Mouse (Mus musculus): Measurements from ENCODE around the gene Dbndd1. TPM values are rescaled to one million over a fixed set of nuclear protein-coding genes. Genes with fewer than 3 reads are reported as not detected.
"Not testable (repeated sequence)": the region's sequence is repeated elsewhere in the genome, so short reads cannot be mapped to it uniquely, and the experiment has no call there.

Gene Dbndd1
- polyA plus RNA-seq, 1 experiment from 2014 or later: 61.1 TPM

DNA sequence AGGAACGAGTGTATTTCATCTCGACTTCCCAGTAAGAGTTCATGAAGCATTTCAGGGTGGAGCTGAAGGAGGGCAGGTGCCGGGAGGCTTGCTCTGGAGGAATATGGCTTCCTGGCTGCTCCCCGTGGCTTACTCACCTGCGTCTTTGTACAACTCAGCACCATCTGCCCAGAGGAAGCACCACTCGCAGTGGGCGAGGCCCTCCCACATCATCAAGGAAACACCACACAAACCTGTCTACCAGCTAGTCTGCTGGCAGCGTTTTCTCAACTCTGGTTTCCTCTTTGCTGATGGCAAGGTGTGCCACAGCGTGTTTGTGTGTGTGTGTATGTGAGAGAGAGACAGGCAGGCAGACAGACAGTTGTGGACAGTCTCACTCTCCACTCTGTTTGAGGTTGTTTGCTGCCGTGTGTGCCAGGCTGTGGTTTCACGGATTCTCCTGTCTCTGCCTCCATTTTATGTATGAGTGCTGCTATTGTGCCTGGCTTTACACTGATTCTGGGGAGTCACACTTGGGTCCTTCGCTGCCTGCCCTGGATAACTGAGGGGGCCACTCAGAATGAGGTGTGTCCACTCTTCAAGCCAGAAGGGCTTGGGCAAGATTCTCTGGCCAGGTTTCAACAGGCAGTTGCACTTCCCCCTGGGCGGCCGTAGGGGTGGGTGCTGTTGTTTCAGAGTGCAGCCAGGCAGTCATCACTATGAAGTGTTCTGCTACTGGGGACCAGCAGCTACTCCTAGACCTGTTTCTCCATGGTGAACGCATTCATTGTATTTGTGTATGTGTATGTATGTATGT lies 23.8 kb downstream of the Dbndd1 start:
- Histone ChIP-seq H3K4me1 (no peaks in the 10 kb centered on the region), H3K27ac (no peak overlapping the region), H3K27me3 (no peaks in the 10 kb centered on the region), H3K9me3 (replicated peaks) (no peaks in the 10 kb centered on the region), H3K4me3 (no peak overlapping the region), H3K36me3 (ENCODE audit: poor library complexity, severe bottlenecking) (peaks cover 96% of the 10 kb centered on the region), H3K4me2 (no peak overlapping the region), H3K9ac (no peak overlapping the region)
- no peak for ATAC-seq
- 92% methylated on average over 15 of the region's 15 CpGs for WGBS

GRCm38 (mm10) chr8:123482627-123483026 lies 32.6 kb downstream of the Dbndd1 start:
- no peak for ATAC-seq
- Histone ChIP-seq H3K4me2 (no peak overlapping the region), H3K27ac (no peak overlapping the region), H3K27me3 (no peaks in the 10 kb centered on the region), H3K36me3 (ENCODE audit: poor library complexity, severe bottlenecking) (peaks cover 72% of the 10 kb centered on the region), H3K9ac (no peak overlapping the region), H3K9me3 (replicated peaks) (no peaks in the 10 kb centered on the region), H3K4me1 (peaks cover 10% of the 10 kb centered on the region), H3K4me3 (no peak overlapping the region)
- 83% methylated on average over 7 of the region's 7 CpGs for WGBS

- H3K27ac ChIP-seq: peak overlapping the region; percentile 88
- no peaks in the 10 kb centered on the region for H3K9me3 ChIP-seq (replicated peaks)
- H3K27me3 ChIP-seq: no peaks in the 10 kb centered on the region
- H3K4me3 ChIP-seq: peak overlapping the region; percentile 72
- no peak; the same call in 1 of the 2 replicates for ATAC-seq
- H3K36me3 ChIP-seq (ENCODE audit: poor library complexity, severe bottlenecking): peaks cover 33% of the 10 kb centered on the region
- 37% methylated on average over 16 of the region's 16 CpGs for WGBS
- H3K4me2 ChIP-seq: peak overlapping the region; percentile 82
- peaks cover 18% of the 10 kb centered on the region for H3K4me1 ChIP-seq
- peak overlapping the region; percentile 85 for H3K9ac ChIP-seq
Observed at GRCm38 (mm10) chr8:123478456-123479218, 36.6 kb downstream of the Dbndd1 start.

DNA sequence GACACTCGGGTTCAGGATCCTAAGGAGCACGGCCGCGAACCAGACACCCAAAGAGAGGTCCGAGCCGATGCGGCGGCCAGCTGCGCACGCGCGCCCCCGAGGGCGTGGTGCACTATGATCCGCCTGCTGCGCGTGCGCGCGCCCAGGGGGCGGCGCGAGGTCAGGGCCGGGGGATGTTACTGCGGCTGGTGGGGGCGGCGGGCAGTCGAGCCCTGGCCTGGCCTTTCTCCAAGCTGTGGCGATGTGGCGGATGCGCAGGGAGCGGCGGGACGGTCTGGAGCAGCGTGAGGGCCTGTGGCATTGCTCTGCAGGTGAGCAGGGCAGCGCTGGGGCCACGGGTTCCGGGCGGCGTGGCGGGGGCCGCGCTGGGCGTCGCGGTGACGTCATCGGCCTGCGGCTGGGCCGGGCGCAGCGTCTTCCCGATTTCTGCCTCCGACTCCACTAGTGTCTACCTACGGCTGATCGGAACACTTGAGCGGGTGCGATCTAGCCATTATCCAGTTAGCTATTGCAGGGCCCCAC lies 37.5 kb downstream of the Dbndd1 start, which contains the start of gene Afg3l1:
TSS of gene Afg3l1 (plus strand) at position 167 of the 522 bp plus-strand sequence.
- H3K27ac ChIP-seq: peak within 1 kb of the TSS; percentile 88
- H3K4me1 ChIP-seq: peaks cover 18% of the 10 kb centered on the region
- peaks cover 27% of the 10 kb centered on the region for H3K36me3 ChIP-seq (ENCODE audit: poor library complexity, severe bottlenecking)
- peak within 1 kb of the TSS; percentile 85 for H3K9ac ChIP-seq
- H3K4me2 ChIP-seq: peak within 1 kb of the TSS; percentile 82
- no peaks in the 10 kb centered on the region for H3K9me3 ChIP-seq (replicated peaks)
- under 1% methylated on average over 58 of the region's 58 CpGs for WGBS
- ATAC-seq: peak; percentile 92
- peak within 1 kb of the TSS; percentile 72 for H3K4me3 ChIP-seq
- no peaks in the 10 kb centered on the region for H3K27me3 ChIP-seq

DNA sequence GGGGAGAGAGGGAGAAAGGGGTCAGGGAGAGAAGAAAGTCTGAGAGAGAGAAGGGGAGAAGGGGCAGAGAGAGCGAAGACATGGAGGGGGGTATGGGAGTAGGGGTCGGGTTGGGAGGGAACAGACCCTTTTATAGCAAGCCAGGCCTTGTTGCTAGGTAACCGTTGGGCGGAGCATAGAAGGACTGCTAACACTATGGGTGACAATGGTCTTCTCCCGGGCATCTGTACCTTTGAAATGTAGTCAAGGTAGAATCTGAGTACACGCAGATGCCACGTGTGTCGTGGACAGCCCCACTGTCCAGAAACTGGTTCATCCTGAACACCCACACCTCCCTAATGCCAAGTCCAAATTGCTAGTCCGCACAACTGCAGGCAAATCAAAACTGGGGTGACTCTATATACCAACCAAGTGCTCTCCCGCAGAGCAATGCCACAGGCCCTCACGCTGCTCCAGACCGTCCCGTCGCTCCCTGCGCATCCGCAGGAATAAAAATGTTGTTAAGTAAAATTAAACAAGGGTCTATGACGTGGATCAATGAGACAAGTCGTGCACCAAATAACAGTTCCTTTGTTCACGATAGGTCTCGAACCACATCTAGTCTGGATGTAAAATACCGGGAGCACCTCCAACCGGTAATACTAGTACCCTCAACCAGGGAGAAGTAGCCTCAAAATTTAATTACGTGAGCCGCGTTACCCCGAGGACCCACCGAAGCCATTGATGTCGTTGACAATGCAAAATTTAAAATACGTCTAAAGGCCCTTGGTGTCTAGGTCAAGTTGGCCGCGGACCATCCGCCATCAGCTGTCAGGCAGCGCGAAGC lies 38.1 kb downstream of the Dbndd1 start:
- peaks cover 20% of the 10 kb centered on the region for H3K36me3 ChIP-seq (ENCODE audit: poor library complexity, severe bottlenecking)
- H3K27ac ChIP-seq: peak overlapping the region; percentile 88
- peak; percentile 55 for ATAC-seq
- no peaks in the 10 kb centered on the region for H3K9me3 ChIP-seq (replicated peaks)
- H3K4me3 ChIP-seq: peak overlapping the region; percentile 72
- no peaks in the 10 kb centered on the region for H3K27me3 ChIP-seq
- peaks cover 18% of the 10 kb centered on the region for H3K4me1 ChIP-seq
- H3K9ac ChIP-seq: peak overlapping the region; percentile 85
- peak overlapping the region; percentile 82 for H3K4me2 ChIP-seq
- 8% methylated on average over 34 of the region's 34 CpGs for WGBS

DNA sequence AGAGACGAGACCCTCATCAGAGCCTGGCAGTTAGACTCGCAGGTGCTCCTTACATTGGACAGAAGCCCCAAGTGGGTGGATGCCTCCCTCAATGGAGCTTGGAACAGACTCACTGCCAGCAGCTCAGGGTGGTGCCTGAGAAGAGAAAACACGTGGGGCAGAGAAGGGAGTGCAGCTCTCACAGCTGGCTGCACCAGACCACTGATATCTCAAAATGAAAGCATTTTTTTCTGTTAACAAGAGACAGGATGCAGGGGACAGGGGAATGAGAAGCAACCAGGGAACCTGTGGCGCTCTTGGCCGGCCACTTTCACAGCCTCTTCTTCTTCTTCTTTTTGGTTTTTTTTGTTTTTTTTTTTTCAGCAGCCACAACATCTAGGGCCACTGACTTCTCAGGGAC lies 40.7 kb downstream of the Dbndd1 start:
- WGBS: 68% methylated on average over 5 of the region's 5 CpGs
- ATAC-seq; H3K4me3 ChIP-seq; H3K27ac ChIP-seq; H3K36me3 ChIP-seq (ENCODE audit: poor library complexity, severe bottlenecking); H3K27me3 ChIP-seq; H3K4me2 ChIP-seq; H3K9ac ChIP-seq; H3K9me3 ChIP-seq (replicated peaks): not testable (repeated sequence)
- peaks cover 18% of the 10 kb centered on the region for H3K4me1 ChIP-seq

DNA sequence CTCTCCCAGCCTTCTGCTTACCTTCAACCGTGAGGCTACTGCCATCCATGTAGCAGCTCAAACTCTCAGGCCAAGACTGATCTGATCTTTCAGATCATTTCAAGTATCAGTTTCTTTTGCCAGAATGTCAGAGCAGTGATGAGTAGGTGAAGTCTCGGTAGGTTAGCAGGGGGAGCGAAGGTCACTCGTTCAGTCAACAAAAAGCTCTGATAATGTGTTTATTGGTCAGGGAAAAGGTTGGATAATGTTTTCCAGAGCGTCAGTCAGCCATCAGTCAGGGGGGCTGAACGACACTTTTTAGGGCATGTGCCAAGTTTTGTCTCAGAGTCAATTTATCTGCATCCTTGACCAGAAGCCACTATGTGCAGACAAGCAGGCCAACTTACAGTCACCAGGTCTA lies 42.3 kb downstream of the Dbndd1 start:
- not testable (repeated sequence) for H3K9me3 ChIP-seq (replicated peaks); H3K4me2 ChIP-seq; H3K27me3 ChIP-seq; H3K9ac ChIP-seq; H3K4me1 ChIP-seq; ATAC-seq; H3K27ac ChIP-seq; H3K4me3 ChIP-seq; H3K36me3 ChIP-seq (ENCODE audit: poor library complexity, severe bottlenecking)
- 77% methylated on average over 6 of the region's 6 CpGs for WGBS

DNA sequence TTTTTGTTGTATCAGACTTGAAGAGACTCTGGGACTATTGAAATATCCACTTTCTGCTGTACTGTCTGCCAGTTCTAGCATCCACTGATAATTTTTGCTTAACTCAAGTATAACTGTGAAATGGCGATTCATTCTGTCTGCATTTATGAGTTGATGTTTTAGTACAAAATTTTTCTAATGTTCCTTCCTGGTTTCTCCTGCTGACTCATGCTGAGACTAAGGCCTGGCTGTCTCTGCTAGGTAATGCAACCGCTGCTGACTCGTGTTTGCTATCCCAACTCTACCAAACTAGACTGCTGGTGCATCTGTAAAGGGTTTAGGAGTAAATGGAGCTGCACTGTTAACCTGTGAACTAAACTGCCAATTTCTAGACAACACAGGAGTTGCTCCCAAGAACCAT lies 47.8 kb downstream of the Dbndd1 start:
- no peak for ATAC-seq
- Histone ChIP-seq H3K9ac (no peak overlapping the region), H3K27ac (no peak overlapping the region), H3K9me3 (replicated peaks) (no peaks in the 10 kb centered on the region), H3K4me3 (no peak overlapping the region), H3K36me3 (ENCODE audit: poor library complexity, severe bottlenecking) (peaks cover 16% of the 10 kb centered on the region), H3K4me2 (no peak overlapping the region), H3K4me1 (no peaks in the 10 kb centered on the region), H3K27me3 (no peaks in the 10 kb centered on the region; the same call in 1 of the 2 replicates)
- 81% methylated on average over 3 of the region's 3 CpGs for WGBS

GRCm38 (mm10) chr8:123463651-123464050 lies 51.6 kb downstream of the Dbndd1 start:
- H3K36me3 ChIP-seq (ENCODE audit: poor library complexity, severe bottlenecking): peaks cover 53% of the 10 kb centered on the region
- H3K27ac ChIP-seq: no peak overlapping the region
- H3K4me2 ChIP-seq: no peak overlapping the region
- H3K4me1 ChIP-seq: no peaks in the 10 kb centered on the region
- no peaks in the 10 kb centered on the region for H3K27me3 ChIP-seq
- no peak overlapping the region for H3K4me3 ChIP-seq
- WGBS: 93% methylated on average over 4 of the region's 4 CpGs
- H3K9me3 ChIP-seq (replicated peaks): no peaks in the 10 kb centered on the region
- H3K9ac ChIP-seq: no peak overlapping the region
- ATAC-seq: no peak

Data from forebrain, embryonic 13.5 days (tissue).